Mouse (Mus musculus) spleen, adult 2 months (tissue): Measurements from ENCODE around the gene F11.

Source experiments
- CTCF ChIP-seq: fragments of 200-500 bp; IDR thresholded peaks from 2 replicates; pipeline ENCODE4 v1.5.1; 2011; ENCODE audit warnings: mild to moderate bottlenecking, inconsistent platforms; ENCODE audit not compliant: insufficient read depth, insufficient read length, insufficient replicate concordance; ENCODE audit errors: extremely low read depth
- POLR2A ChIP-seq: fragments of 200-500 bp; IDR thresholded peaks from 2 replicates; pipeline ENCODE4 v1.6.1; 2011; ENCODE audit warnings: low read depth, low read length, inconsistent platforms

GRCm38 (mm10) chr8:45295276-45295675 lies 33.4 kb upstream of the F11 start:
- TF ChIP-seq POLR2A (no peak), CTCF (no peak)
